Mouse (Mus musculus) layer of hippocampus, adult 8-10 months (tissue): ENCODE data around the gene Chd6. TPM values are rescaled to one million over a fixed set of nuclear protein-coding genes. Genes with fewer than 3 reads are reported as not detected.

Experiments
- DNase-seq, 2 experiments: peaks; one replicate each; pipeline ENCODE4 v3.0.0; 2022; ENCODE audit warnings: low spot score in 2 of 2
- total RNA-seq, 4 experiments: library from RNA; stranded (reverse); gene quantifications; 2 replicates each; pipeline ENCODE4 v1.2.4; 2022

Gene Chd6
- total RNA-seq, 4 experiments from 2014 or later = 56.4 to 73.8 (median 61.9) TPM

- DNase-seq = no peak
These were observed 33.3 kb downstream of the Chd6 start for GRCm38 (mm10) chr2:161075553-161075952.

GRCm38 (mm10) chr2:161066097-161066759 lies 42.6 kb downstream of the Chd6 start:
- DNase-seq = no peak

- no peak for DNase-seq
These were observed 43.3 kb downstream of the Chd6 start for GRCm38 (mm10) chr2:161065594-161065993.

GRCm38 (mm10) chr2:161064836-161065235 lies 44.0 kb downstream of the Chd6 start:
- DNase-seq = no peak

- DNase-seq = no peak
These were observed 50.0 kb downstream of the Chd6 start for GRCm38 (mm10) chr2:161058841-161059240.

GRCm38 (mm10) chr2:161053765-161054164 lies 55.1 kb downstream of the Chd6 start:
- DNase-seq = peak in 1 of 2 experiments; percentile 33

- DNase-seq = no peak
These were observed 56.7 kb downstream of the Chd6 start for GRCm38 (mm10) chr2:161052175-161052574.

- DNase-seq = no peak
These were observed 59.4 kb downstream of the Chd6 start for GRCm38 (mm10) chr2:161049426-161049825.

GRCm38 (mm10) chr2:161044492-161045201 lies 64.2 kb downstream of the Chd6 start:
- DNase-seq = peak; percentile 15 to 28

GRCm38 (mm10) chr2:161042874-161043273 lies 66.0 kb downstream of the Chd6 start:
- DNase-seq = no peak

- DNase-seq = no peak
These were observed 68.1 kb downstream of the Chd6 start for GRCm38 (mm10) chr2:161040743-161041142.

GRCm38 (mm10) chr2:161037766-161038165 lies 71.1 kb downstream of the Chd6 start:
- DNase-seq = no peak

- no peak for DNase-seq
These were observed 75.7 kb downstream of the Chd6 start for GRCm38 (mm10) chr2:161033141-161033540.

GRCm38 (mm10) chr2:161032394-161032793 lies 76.5 kb downstream of the Chd6 start:
- no peak for DNase-seq

- no peak for DNase-seq
These were observed 84.3 kb downstream of the Chd6 start for GRCm38 (mm10) chr2:161024606-161025005.

GRCm38 (mm10) chr2:161017913-161018312 lies 91.0 kb downstream of the Chd6 start:
- DNase-seq = no peak

- DNase-seq = no peak
These were observed 96.2 kb downstream of the Chd6 start for GRCm38 (mm10) chr2:161012577-161013251.

- DNase-seq = no peak
These were observed 104.5 kb downstream of the Chd6 start for GRCm38 (mm10) chr2:161004338-161004737.

- no peak for DNase-seq
These were observed 111.7 kb downstream of the Chd6 start for GRCm38 (mm10) chr2:160996987-160997763.

- DNase-seq = no peak
These were observed 114.7 kb downstream of the Chd6 start for GRCm38 (mm10) chr2:160994181-160994580.

GRCm38 (mm10) chr2:160992465-160992864 lies 116.4 kb downstream of the Chd6 start:
- DNase-seq = no peak
